Mouse (Mus musculus) left cerebral cortex, postnatal 10 days (tissue): ENCODE data around the gene Emid1. TPM values are rescaled to one million over a fixed set of nuclear protein-coding genes. Genes with fewer than 3 reads are reported as not detected.
A peak's percentile ranks its signal among the peaks of the same experiment; 100 is the strongest.

Source experiments
- DNase-seq, 2 experiments: peaks; one replicate each; pipeline ENCODE4 v3.0.0; 2021 to 2022; ENCODE audit warnings: low spot score in 2 of 2, mixed read lengths in 1 of 2; ENCODE audit errors: extremely low spot score in 1 of 2
- intact Hi-C: fragments of 180-260 bp; cut with DNase I; formaldehyde crosslinking; loops from one replicate; pipeline ENCODE4 v1.15.1; 2025
- total RNA-seq, 2 experiments: library from RNA; stranded (reverse); gene quantifications; 2 replicates each; pipeline ENCODE4 v1.2.3; 2021

Emid1 gene
- total RNA-seq, 2 experiments from 2014 or later: 49.3 to 54.0 TPM

GRCm38 (mm10) chr11:5130111-5130665, 21.9 kb downstream of the Emid1 start:
- intact Hi-C loops: no loop called here
- no peak for DNase-seq

GRCm38 (mm10) chr11:5129035-5129480, 23.0 kb downstream of the Emid1 start:
- intact Hi-C loops: no loop called here
- DNase-seq: no peak

DNA sequence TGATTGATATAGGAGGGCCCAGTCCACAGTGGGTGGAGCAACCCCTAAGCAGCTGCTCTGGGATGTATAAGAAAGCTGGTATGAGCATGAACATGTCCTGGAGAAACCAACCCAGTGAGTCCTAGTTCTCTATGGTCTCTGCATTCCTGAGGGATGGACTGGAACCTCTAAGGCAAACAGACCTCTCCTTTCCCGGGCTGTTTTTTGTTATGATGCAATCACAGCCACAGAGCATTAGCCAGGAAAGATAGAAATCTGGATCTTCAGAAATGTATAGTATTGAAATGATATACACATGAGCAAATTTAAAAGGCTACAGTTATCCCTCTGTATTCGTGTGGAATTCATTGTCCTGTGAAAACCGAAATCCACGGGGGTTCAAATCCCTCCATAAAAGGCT, 26.3 kb downstream of the Emid1 start:
- DNase-seq: no peak
- intact Hi-C loops: no loop called here

DNA sequence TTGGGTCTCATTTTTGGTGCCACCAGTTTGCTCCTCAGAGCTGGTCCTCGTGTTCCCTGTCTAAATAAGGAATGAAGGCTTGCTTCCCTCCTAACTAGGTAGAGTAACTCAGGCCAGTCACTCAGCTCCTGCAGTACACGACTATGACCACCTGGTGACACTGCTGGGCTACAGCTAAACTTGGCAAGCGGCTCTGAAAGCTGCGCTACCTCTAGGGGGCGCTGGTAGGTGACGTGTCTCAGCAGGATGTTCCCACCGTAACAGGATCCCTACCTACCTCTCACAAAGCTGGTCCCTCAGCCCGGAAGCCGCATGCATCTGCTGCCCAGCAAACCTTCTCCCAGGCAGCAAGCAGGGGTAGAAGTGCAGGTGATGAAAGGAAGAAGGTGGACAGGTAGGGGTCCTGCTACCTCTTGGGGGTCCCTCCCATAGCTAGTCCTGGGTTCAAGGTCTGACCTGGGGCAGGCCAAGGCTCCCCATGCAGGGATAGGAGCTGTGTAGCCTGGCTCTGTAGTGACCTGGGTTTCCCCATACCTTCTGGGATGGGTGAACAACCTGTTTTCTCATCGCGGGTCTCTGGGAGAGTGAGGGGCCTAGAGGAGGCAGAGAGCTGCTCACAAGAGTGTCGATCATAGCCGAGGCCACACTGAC, 37.0 kb downstream of the Emid1 start:
- DNase-seq: peak; percentile 71 to 90
- intact Hi-C loops: loop anchor here (5.0 to 10.0 kb wide), 2 partner anchors 147 to 360 kb away; partner anchors contain the start of gene Kremen1

DNA sequence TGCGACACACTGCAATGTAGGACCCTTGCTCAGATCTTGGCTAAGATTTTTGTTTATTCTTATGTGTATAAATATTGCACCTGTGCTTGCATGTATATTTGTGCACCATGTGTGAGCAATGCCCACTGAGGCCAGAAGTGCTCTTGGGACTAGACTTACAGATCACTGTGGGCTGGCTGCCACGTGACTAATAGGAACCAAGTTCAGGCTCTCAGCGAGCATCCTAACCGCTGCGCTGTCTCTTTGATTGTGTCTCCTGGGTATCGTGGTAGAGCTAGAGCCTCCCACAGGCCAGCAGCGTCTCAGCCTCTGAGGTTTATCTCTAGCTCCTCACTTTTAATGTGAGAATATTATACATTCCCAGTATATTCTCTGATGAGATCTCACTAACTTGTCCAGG, 38.4 kb downstream of the Emid1 start:
- intact Hi-C loops: loop anchor here (10.0 kb wide), 1 partner anchor 361 kb away; no protein-coding TSS in a partner anchor
- DNase-seq: no peak

DNA sequence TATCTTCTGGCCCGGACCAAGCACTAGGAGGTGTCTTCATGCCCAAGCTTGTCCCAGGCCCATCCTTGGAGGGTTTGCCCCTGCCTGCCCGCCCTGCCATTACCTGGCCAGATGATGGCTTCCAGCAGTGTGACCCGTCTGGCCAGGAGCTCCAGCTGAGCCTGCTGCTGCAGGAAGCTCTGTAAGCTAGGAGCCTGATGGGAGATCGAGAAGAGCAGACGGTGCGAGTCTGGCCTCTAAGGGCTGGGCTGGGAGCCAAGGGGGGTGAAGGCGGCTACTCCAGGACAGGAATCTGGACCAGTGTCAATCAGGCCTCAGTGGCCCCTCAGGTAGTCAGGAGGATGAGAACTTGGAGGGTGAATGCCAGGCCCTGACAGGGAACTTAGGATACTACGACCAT, 42.6 kb downstream of the Emid1 start:
- intact Hi-C loops: no loop called here
- peak in 1 of 2 experiments; percentile 30 for DNase-seq

GRCm38 (mm10) chr11:5103986-5104509, 48.0 kb downstream of the Emid1 start:
- peak in 1 of 2 experiments; percentile 24 for DNase-seq
- intact Hi-C loops: no loop called here

DNA sequence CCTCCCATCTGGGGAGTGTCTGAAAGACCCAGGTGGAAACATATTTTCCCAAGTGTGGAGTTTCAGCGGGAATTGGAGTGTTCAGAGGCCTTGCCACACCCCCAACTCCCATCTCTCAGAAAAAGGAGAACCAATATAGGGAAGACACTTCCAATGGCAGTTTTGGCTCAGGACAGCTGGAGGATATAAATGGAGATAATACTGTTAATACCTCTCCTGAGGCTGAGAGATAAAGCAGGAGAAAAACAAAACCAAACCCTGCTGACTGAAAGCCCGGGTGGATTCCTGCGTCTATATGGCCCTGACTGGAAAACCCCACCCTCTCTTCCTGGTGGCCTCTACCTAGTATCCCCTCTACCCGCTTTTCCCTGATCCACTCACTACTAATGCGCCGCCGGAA, 49.7 kb downstream of the Emid1 start:
- intact Hi-C loops: no loop called here
- no peak for DNase-seq

DNA sequence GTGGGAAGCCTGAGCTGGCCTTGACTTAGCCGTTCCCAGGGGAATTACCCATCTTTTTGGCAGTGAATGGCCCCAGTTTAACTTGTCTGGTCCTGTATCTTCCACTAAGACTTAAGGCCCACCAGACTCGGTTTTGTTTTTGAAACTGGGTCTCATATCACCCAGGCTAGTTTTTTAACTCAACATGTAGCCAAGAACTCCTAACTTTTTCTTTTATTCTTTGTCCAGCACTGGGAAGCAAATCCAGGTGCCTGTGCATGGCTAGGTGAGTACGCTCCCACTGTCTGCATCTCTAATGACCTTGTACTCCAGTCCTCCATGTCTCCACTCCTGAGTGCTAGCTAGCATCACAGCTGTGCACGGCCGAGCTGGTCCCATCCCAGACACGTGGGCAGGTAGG, 50.4 kb downstream of the Emid1 start:
- no peak for DNase-seq
- intact Hi-C loops: no loop called here

DNA sequence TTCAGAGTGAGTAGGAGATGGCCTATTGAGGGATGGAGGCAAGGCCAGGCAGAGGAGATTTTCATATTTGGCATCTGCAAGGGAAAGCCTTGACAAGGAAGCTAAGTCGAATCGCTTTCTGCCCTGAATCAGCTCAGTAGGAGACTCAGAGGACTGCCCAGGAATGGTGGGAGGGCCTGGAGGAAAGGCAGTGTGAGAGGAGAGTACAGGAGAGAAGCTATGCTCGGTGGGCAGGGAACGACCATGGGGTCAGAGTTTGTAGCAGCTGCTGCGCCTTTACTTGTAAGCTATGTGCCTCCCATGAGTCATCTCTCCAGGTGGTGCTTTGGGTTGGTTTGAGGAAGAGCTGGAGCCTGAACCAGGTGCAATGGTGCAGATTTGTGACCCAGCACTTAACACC, 51.3 kb downstream of the Emid1 start:
- peak in 1 of 2 experiments; percentile 35 for DNase-seq

DNA sequence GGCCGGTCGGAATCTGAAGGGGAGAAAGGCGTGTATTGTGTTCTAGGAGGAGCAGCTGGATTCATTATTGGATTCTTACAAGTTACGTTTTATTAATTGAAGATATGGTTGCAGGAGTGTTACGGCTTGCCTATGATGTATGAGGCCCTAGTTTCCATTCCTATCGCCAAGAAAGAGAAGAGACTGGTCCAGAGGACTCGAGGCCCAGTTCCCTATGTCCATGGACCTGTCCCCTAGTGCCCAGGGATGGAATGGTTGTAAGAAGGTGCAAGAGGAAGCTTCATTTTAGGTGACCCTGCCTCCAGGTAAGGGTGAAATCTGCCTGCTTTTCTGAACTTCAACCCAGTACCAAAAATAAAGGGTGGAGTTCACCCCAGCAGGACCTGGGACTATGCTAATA, 51.8 kb downstream of the Emid1 start:
- intact Hi-C loops: no loop called here
- DNase-seq: no peak

More for the DNA sequence above, 51.3 kb downstream of the Emid1 start:
- intact Hi-C loops: no loop called here

GRCm38 (mm10) chr11:5099576-5100183, 52.4 kb downstream of the Emid1 start:
- intact Hi-C loops: no loop called here
- peak; percentile 75 to 89 for DNase-seq

DNA sequence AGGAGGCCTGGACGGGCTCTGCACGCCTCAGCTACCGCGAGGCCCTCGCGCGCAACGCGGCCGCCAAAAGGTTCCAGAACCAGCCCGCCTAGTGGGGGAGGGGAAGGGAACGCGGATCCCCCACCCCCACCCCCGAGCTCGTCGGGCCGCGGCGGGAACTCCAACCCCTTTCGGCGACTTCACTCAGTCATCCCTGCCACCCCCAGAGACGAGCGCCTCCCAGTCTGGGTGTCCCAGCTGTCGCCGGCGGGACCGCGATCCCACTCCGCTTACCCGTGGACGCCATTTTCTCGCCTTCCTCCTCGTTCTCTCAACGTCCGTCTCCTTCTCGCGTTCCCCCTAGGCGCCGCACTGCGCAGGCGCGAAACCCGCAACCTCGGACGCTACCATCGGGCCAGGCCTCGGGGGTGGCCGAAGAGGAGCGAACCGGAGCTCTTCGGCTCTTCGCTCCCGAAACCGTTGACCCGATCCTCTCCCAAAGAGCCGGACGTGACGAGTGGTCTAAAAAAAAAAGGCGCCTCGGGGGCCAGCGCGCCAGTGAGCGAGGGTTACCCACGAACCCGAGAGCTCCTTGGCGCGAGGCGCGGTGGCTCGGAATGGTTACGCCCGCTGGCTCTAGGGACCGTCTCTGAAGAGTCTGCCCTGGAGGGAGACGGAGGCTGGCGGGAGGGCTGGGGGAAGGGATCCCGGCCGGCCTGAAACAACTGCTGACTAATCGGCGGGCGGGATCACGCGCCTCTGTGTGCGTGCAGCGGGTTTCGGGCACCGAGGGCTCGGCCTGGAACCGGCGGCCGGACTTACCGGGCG, 53.1 kb downstream of the Emid1 start, which contains the start of the genes Rhbdd3 and Ewsr1:
Gene Rhbdd3, plus strand, starts transcription at position 191 of the 807 bp plus-strand sequence.
Gene Ewsr1, minus strand, starts transcription at position 531 of the 807 bp plus-strand sequence.
- intact Hi-C loops: no loop called here
- DNase-seq: peak; percentile 95 to 97

DNA sequence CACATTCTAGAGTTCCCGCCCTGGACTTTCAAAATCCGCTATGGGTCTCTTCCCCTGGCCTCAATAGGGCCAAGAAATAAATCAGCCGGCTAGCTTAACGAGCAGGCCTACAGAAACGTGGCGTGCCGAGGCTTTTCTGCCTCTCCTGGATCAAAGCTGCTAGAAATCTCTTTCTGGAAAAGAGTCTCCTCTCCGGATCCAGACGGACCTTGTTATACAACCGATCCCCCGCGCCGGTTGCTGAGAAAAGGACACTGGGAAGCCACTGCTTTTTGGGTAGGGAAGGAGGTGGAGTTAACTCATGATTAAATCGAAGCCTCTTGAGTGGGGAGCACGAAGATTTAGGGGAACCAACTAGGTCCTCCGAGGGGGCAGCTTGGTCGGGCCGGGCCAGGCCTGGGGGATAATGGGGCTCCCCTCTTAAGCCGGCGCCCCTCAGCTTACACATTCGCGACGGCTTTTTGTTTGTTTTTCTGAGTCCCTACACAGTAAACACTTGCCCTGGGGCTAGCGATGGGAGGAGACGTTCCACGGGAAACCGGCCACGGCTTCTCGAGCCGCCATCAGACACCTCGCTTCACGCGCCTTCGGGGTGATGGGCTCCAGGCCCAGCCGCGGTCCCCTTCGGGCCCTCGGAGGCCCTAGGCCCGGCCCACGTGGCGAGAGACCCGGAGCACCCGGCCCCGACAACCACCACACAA, 53.9 kb downstream of the Emid1 start:
- peak in 1 of 2 experiments; percentile 42 for DNase-seq
- intact Hi-C loops: no loop called here

- no peak for DNase-seq
- intact Hi-C loops: no loop called here
Measured at GRCm38 (mm10) chr11:5096480-5097020, 55.5 kb downstream of the Emid1 start.

DNA sequence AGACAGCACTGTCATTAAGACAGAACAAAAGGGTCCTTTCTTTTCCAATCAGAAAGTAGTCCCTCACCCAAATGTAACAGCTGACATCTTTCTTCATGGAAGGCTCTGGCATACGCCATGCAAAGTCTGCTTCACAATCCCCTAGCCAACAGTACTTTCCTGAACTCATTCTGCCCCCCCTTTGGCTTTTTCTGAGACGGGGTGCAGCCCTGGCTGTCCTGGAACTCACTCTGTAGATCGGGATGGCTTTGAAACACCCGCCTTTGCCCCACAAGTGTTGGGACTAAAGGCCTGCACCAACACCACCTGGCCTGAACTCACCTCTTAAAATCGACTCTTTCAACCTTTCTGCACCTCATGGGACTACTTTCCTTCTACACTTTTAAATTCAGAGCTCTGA, 56.2 kb downstream of the Emid1 start:
- intact Hi-C loops: no loop called here
- DNase-seq: no peak

- intact Hi-C loops: no loop called here
- DNase-seq: no peak
Measured at GRCm38 (mm10) chr11:5091706-5092105, 60.4 kb downstream of the Emid1 start.

DNA sequence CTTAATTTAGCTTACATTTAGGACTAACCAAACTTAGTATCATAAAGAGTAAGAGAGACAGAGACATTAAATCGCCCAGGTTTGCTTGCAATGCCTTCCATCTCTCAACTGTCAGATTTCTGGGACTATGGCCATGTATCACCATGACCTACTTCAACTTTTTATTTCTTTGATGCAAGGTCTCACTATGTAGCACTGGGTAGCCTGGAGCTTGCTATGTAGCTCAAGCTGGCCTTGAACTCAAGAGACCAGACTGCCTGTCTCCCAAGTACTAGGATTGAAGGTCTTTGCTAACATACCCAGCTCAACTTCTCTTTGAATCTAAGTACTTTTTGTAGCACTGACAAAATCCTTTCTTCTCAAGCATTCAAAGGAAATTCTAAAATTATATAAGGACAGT, 62.9 kb downstream of the Emid1 start:
- intact Hi-C loops: no loop called here
- DNase-seq: no peak
